Mouse (Mus musculus): Measurements from ENCODE around the gene Rnf213.
A peak's percentile ranks its signal among the peaks of the same experiment; 100 is the strongest.

Gene Rnf213

GRCm38 (mm10) chr11:119435880-119436872 is 43.3 kb downstream of the Rnf213 start:
- DNase-seq (ENCODE audit: low read depth, low spot score): no peak

GRCm38 (mm10) chr11:119438776-119439175 is 45.9 kb downstream of the Rnf213 start:
- DNase-seq (ENCODE audit: low read depth, low spot score): no peak

GRCm38 (mm10) chr11:119442199-119442598 is 49.3 kb downstream of the Rnf213 start:
- DNase-seq (ENCODE audit: low read depth, low spot score): no peak

DNA sequence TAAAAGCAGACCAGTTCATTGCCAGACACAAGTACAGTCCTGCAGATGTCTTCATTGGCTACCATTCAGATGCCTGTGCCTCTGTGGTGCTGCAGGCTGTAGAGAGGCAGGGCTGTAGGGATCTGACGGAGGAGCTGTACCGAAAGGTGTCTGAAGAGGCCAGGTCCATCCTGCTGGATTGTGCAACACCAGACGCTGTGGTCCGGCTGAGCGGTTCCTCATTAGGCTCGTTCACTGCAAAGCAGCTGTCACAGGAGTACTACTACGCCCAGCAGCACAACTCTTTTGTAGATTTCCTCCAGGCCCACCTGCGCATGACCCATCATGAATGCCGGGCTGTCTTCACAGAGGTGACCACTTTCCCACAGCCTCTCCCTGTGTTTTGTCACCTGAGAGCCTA is 50.5 kb downstream of the Rnf213 start:
- DNase-seq (ENCODE audit: low read depth, low spot score): no peak

GRCm38 (mm10) chr11:119456097-119456496 is 63.2 kb downstream of the Rnf213 start:
- DNase-seq (ENCODE audit: low read depth, low spot score): no peak

DNA sequence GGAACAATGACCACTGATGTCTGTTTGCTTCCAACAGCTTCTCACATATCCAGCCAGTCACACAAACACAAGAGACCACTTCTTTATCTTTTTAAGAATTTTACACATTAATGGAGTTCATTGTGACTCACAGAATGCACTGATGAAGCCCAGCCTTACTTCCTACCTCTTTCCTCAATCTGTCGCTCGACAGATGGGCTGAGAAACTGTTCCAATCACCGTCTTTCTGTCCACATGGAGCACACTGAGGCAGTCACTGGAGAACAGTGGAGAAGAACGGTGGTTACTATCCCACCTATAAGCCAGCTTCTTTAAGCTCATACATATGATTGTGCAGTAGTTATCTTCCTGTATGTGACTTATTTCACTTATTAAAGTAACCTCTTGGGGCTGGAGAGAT is 85.0 kb downstream of the Rnf213 start:
- DNase-seq (ENCODE audit: low read depth, low spot score): no peak

DNA sequence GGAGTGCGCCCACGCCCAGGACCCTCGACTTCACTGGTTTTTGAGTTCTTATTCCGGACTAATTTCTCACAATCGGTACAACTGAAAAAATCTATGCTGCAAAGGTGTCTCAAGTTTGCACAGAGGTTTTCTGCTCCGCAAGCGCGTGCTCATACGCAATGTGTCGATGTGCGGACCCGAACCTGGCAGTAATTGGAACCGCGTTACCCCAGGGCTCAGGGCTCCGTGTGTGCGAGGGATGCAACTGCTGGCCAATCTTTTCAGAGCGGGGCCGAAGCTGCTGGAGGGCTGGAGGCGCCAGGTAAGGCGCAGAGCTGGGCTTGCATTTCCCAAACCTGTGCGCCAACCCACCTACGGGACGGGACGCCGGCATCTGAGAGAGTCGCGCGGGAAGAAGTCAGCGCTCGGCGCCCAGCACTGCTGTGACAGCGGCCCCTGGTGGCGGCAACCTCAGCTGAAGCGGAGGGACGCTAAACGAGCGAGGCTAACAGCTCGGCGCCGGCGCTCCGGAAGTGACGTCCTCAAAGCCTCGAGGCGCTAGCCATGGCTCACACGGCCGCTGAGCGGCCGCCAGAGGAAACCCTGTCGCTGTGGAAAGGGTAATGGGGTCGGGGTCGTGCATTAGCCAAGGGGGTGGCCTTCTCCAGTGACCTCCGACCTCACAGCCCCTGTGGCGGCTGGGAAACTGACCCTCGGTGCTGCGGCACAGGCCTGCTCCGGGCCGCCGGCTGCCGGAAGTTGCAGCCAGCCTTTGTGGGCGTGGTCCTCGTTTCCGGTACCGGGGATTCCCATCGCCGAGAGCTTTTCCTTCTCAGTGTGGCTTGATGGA is 98.2 kb downstream of the Rnf213 start, which contains the start of gene Endov:
Gene Endov, plus strand, starts transcription at position 487 of the 829 bp plus-strand sequence.
- DNase-seq (ENCODE audit: low read depth, low spot score): peak; percentile 98

GRCm38 (mm10) chr11:119491690-119492087 is 98.8 kb downstream of the Rnf213 start:
- DNase-seq (ENCODE audit: low read depth, low spot score): no peak

DNA sequence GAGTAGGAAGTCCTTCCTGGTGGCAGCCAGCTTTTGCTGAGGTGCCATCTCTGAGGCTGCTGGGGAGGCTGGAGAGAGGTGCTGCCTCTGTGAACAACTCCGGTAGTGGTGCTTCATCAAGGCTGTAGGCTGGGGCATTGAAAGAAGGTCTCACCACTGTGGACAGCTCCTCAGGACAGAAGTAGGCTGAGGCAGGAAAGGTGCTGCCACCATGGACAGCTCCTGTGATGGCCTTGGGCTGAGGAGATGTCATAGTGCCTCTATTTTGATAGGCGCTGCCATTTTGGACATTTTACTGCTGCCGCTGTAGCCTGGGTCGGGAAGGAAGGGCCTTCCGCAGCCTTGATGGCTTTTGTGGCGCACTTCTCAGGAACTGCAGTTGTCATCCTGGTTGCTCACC is 99.9 kb downstream of the Rnf213 start:
- no peak for DNase-seq (ENCODE audit: low read depth, low spot score)

GRCm38 (mm10) chr11:119493516-119493915 is 100.6 kb downstream of the Rnf213 start:
- no peak for DNase-seq (ENCODE audit: low read depth, low spot score)

GRCm38 (mm10) chr11:119496147-119496546 is 103.2 kb downstream of the Rnf213 start:
- no peak for DNase-seq (ENCODE audit: low read depth, low spot score)

DNA sequence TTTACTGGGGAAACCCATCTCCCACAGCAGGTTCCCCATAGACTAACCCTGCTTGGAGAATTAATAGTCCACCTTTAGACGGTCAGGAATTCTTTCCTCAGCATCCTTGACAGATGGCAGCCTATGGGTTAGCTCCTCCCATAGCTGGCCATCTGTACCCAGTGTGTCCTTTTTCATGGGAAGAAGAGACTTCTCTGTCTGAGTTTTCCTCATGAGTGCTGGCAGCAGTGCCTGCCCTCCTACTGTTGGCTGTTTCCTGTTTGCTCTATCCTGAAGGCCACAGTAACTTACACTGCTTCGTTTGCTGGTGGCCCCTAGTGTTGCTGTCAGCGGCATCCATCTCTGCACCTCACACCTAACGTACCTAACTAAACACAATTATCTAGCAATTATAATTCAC is 104.6 kb downstream of the Rnf213 start:
- DNase-seq (ENCODE audit: low read depth, low spot score): no peak

DNA sequence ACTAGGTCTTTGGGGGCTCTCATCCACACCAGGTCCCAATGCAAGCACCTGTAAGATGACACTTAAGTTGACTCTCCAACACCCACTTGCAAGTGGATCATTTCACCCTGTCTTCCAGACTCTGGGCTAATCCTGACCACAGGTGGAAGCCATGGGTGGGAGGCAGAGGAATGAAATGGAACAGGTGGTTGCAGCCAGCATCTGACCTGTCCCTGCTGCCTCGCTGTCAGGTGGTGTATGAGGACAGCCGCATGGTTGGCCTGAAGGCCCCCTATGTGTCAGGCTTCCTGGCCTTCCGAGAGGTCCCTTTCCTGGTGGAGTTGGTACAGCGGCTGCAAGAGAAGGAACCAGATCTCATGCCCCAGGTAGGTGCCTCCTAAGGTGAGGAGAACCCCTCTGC is 106.4 kb downstream of the Rnf213 start:
- DNase-seq (ENCODE audit: low read depth, low spot score): no peak

GRCm38 (mm10) chr11:119500011-119500410 is 107.1 kb downstream of the Rnf213 start:
- no peak for DNase-seq (ENCODE audit: low read depth, low spot score)

DNA sequence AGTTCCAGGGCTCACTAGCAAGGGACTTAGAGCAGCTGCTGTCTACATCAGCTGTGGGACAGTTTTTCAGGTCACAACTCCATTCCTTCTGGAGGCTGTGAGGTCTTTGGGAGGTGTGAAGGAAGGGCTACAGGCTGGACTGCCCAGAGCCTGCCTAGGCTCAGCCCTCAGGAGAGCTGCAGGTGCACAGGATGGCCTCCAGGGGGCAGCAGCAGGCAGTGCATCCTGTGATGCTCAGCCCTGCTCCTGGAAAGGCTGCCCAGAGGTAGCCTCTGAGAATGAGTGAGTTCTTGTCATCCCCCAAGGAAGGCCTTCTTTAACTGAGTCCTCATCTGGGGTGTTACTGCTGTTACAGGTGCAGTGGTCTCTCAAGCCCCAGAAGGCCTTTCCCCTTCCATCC is 110.8 kb downstream of the Rnf213 start:
- DNase-seq (ENCODE audit: low read depth, low spot score): peak; percentile 56

GRCm38 (mm10) chr11:119506386-119506785 is 113.5 kb downstream of the Rnf213 start:
- DNase-seq (ENCODE audit: low read depth, low spot score): no peak

DNA sequence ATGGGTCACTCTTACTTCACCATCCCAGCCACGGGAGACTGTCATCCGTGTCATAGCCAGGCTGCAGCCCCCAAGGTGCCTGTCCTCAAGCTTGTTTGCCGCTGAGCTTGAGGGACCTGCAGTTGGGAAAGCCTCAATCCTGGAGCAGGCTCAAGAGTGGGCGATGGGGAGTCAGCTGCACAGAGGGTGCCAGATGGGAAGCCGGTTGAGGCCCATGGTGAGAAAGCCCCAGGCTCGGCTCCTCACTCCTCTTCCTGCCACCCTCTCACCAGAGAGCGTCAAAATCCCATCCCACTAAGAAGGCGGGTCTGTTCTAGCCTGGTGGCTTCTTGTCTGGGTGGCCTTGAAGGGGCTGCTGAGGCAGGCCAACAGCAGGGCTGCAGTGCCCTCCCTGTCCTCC is 114.9 kb downstream of the Rnf213 start:
- DNase-seq (ENCODE audit: low read depth, low spot score): no peak

DNA sequence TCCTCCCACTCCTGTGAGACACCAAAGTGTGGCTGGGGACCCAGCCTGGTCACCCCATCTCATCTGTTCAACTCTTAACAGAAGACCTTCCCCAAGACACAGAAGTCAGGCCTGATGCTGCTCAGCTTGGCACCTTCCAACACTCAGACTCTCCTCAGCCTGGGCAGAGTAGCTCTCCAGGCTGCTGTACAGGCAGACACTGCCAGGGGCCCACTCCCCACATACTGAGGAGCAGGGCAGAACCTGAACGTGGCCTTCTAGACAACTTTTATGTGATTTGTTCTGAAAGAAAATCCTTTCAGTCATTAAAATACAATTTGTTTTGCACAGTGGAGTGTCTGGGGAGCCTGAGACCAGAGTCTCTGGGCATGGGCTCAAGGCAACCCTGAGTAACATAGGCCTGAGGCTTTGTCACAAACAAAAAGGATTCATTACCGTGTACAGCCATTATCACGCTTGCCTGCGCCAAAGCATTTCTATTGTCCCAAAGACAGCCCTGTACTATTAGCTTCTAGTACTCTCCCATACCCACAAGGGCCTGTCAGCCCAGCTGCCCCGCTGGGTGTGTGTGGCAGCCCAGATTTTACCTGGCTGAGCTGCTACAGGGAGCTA is 116.4 kb downstream of the Rnf213 start:
- no peak for DNase-seq (ENCODE audit: low read depth, low spot score)

- no peak for DNase-seq (ENCODE audit: low read depth, low spot score)
Measured at GRCm38 (mm10) chr11:119513038-119513659, 120.2 kb downstream of the Rnf213 start.

- DNase-seq (ENCODE audit: low read depth, low spot score): no peak
Measured at GRCm38 (mm10) chr11:119514108-119514860, 121.4 kb downstream of the Rnf213 start.
